Mouse (Mus musculus) heart, postnatal 25 days (tissue): ENCODE results near the gene Acvr1b. TPM values are rescaled to one million over a fixed set of nuclear protein-coding genes. Genes with fewer than 3 reads are reported as not detected.

Experiments used
- DNase-seq: peaks from one replicate; pipeline ENCODE4 v3.0.0; 2022; ENCODE audit warnings: low spot score
- intact Hi-C: fragments of 180-260 bp; cut with DNase I; formaldehyde crosslinking; loops from one replicate; pipeline ENCODE4 v1.15.1; 2025
- total RNA-seq, 2 experiments: library from RNA; stranded (reverse); gene quantifications; 2 replicates each; pipeline ENCODE4 v1.2.3; 2021

Acvr1b gene
- 10 to 100 TPM; 11.7 to 14.5 TPM for total RNA-seq

GRCm38 (mm10) chr15:101173421-101174211, at the start of gene Acvr1b:
Gene Acvr1b, plus strand, starts transcription at chr15:101174067.
- peak; percentile 89 for DNase-seq
- intact Hi-C loops, result loop anchor here (1.0 to 2.0 kb wide), 2 partner anchors 18 to 27 kb away; no protein-coding TSS in a partner anchor

- DNase-seq, result no peak
- intact Hi-C loops, result no loop called here
Measured at GRCm38 (mm10) chr15:101125561-101125960, 48.3 kb upstream of the Acvr1b start.

- intact Hi-C loops, result no loop called here
Measured at GRCm38 (mm10) chr15:101126876-101127544, 46.9 kb upstream of the Acvr1b start.

GRCm38 (mm10) chr15:101128181-101129089, 45.4 kb upstream of the Acvr1b start, which contains the start of gene Acvrl1:
Gene Acvrl1, plus strand, starts transcription at chr15:101128522.
- intact Hi-C loops, result no loop called here
- DNase-seq, result peak; percentile 65

More at GRCm38 (mm10) chr15:101126876-101127544, 46.9 kb upstream of the Acvr1b start:
- DNase-seq, result peak; percentile 65

- DNase-seq, result no peak
- intact Hi-C loops, result no loop called here
Measured at GRCm38 (mm10) chr15:101129412-101129811, 44.5 kb upstream of the Acvr1b start.

- no peak for DNase-seq
- intact Hi-C loops, result no loop called here
Measured at GRCm38 (mm10) chr15:101131498-101131897, 42.4 kb upstream of the Acvr1b start.

- intact Hi-C loops, result no loop called here
- DNase-seq, result no peak
Measured at GRCm38 (mm10) chr15:101132041-101132440, 41.8 kb upstream of the Acvr1b start.

- intact Hi-C loops, result no loop called here
- DNase-seq, result no peak
Measured at GRCm38 (mm10) chr15:101132761-101133160, 41.1 kb upstream of the Acvr1b start.

GRCm38 (mm10) chr15:101133993-101134704, 39.7 kb upstream of the Acvr1b start:
- intact Hi-C loops, result no loop called here
- DNase-seq, result no peak

- intact Hi-C loops, result no loop called here
- DNase-seq, result no peak
Measured at GRCm38 (mm10) chr15:101135405-101135804, 38.5 kb upstream of the Acvr1b start.

GRCm38 (mm10) chr15:101137455-101137854, 36.4 kb upstream of the Acvr1b start:
- DNase-seq, result no peak
- intact Hi-C loops, result no loop called here

GRCm38 (mm10) chr15:101138675-101139074, 35.2 kb upstream of the Acvr1b start:
- no peak for DNase-seq
- intact Hi-C loops, result no loop called here

- intact Hi-C loops, result no loop called here
- no peak for DNase-seq
Measured at GRCm38 (mm10) chr15:101139885-101140284, 34.0 kb upstream of the Acvr1b start.

- intact Hi-C loops, result no loop called here
- DNase-seq, result no peak
Measured at GRCm38 (mm10) chr15:101140587-101140986, 33.3 kb upstream of the Acvr1b start.

GRCm38 (mm10) chr15:101141061-101141541, 32.8 kb upstream of the Acvr1b start:
- no peak for DNase-seq
- intact Hi-C loops, result no loop called here

GRCm38 (mm10) chr15:101142672-101143071, 31.2 kb upstream of the Acvr1b start:
- intact Hi-C loops, result no loop called here
- DNase-seq, result no peak

- intact Hi-C loops, result no loop called here
- DNase-seq, result peak; percentile 64
Measured at GRCm38 (mm10) chr15:101143494-101143893, 30.4 kb upstream of the Acvr1b start.

- no peak for DNase-seq
- intact Hi-C loops, result loop anchor here (2.0 kb wide), 1 partner anchor 25 kb away; no protein-coding TSS in a partner anchor
Measured at GRCm38 (mm10) chr15:101144176-101144575, 29.7 kb upstream of the Acvr1b start.

- no peak for DNase-seq
- intact Hi-C loops, result loop anchor here (2.0 kb wide), 1 partner anchor 26 kb away; no protein-coding TSS in a partner anchor
Measured at GRCm38 (mm10) chr15:101144779-101145178, 29.1 kb upstream of the Acvr1b start.
